Mouse (Mus musculus) ES-E14 (cell line): ENCODE data around the gene Slc2a12. TPM values are rescaled to one million over a fixed set of nuclear protein-coding genes. Genes with fewer than 3 reads are reported as not detected.

Experiments used
- DNase-seq: peaks from one replicate; pipeline ENCODE4 v3.0.0-alpha.2; 2013; ENCODE audit warnings: low read depth, low spot score
- H3K27ac ChIP-seq: 2 replicates; pipeline ENCODE4 v1.5.1; 2012; ENCODE audit warnings: low read depth, mild to moderate bottlenecking, low read length, moderate library complexity, mixed read lengths; ENCODE audit not compliant: poor library complexity, insufficient read depth, severe bottlenecking
- H3K36me3 ChIP-seq: 2 replicates; pipeline ENCODE4 v1.6.1; 2012; ENCODE audit warnings: mild to moderate bottlenecking, low read length, moderate library complexity, mixed read lengths; ENCODE audit not compliant: control insufficient read depth, poor library complexity, insufficient read depth, severe bottlenecking
- H3K4me1 ChIP-seq, 2 experiments: fragments of 150-350 bp in 1 of 2; sonication (generic) in 1 of 2; 2 replicates each; pipeline ENCODE4 v1.6.1; 2012; ENCODE audit warnings: low read length in 2 of 2, mild to moderate bottlenecking in 1 of 2, mixed read lengths in 1 of 2; ENCODE audit not compliant: control insufficient read depth in 2 of 2, insufficient read depth in 2 of 2, poor library complexity in 1 of 2
- H3K4me3 ChIP-seq, 2 experiments: fragments of 150-350 bp in 1 of 2; sonication (generic) in 1 of 2; 2 replicates each; pipeline ENCODE4 v1.5.1; 2012; ENCODE audit warnings: low read length in 2 of 2, low read depth in 1 of 2, mild to moderate bottlenecking in 1 of 2, mixed read lengths in 1 of 2; ENCODE audit not compliant: insufficient read depth in 1 of 2, poor library complexity in 1 of 2, severe bottlenecking in 1 of 2
- H3K9ac ChIP-seq: 2 replicates; pipeline ENCODE4 v1.6.1; 2012; ENCODE audit warnings: low read depth, mild to moderate bottlenecking, low read length, mixed read lengths; ENCODE audit not compliant: poor library complexity, insufficient read depth, severe bottlenecking
- H3K9me3 ChIP-seq: fragments of 150-350 bp; sonication (generic); 2 replicates; pipeline ENCODE4 v1.6.1; 2012; ENCODE audit warnings: low read depth, mild to moderate bottlenecking, low read length; ENCODE audit not compliant: control insufficient read depth, insufficient read depth
- CHD2 ChIP-seq: IDR thresholded peaks from 2 replicates; pipeline ENCODE4 v1.6.1; 2014; ENCODE audit warnings: mild to moderate bottlenecking, low read depth, low read length, inconsistent platforms
- HCFC1 ChIP-seq: IDR thresholded peaks from 2 replicates; pipeline ENCODE4 v1.6.1; 2012; ENCODE audit warnings: low read length, inconsistent platforms, borderline replicate concordance; ENCODE audit not compliant: insufficient read depth
- MAFK ChIP-seq: IDR thresholded peaks from 2 replicates; pipeline ENCODE4 v1.6.1; 2014; ENCODE audit warnings: mild to moderate bottlenecking, low read depth, low read length, inconsistent platforms; ENCODE audit not compliant: insufficient read depth
- ZC3H11A ChIP-seq: IDR thresholded peaks from 2 replicates; pipeline ENCODE4 v1.6.1; 2012; ENCODE audit warnings: low read depth, mild to moderate bottlenecking, inconsistent platforms, low read length, borderline replicate concordance
- ZNF384 ChIP-seq: IDR thresholded peaks from 2 replicates; pipeline ENCODE4 v1.6.1; 2012; ENCODE audit warnings: low read depth, low read length, inconsistent platforms
- in situ Hi-C, 2 experiments: fragments of 600-800 bp; cut with MboI; formaldehyde crosslinking; loops; one replicate each; pipeline ENCODE4 v1.15.1; 2025; ENCODE audit warnings: low sequenced_read_pairs in 2 of 2, inconsistent platforms in 1 of 2; ENCODE audit not compliant: unreplicated experiment in 2 of 2
- total RNA-seq: library from RNA; depleted of rRNA; stranded (reverse); fragments of 300-350 nt; gene quantifications from 2 replicates; pipeline ENCODE4 v1.2.3, GENCODE M21; 2012

The Slc2a12 gene
- total RNA-seq, 1 experiment, result 0.54 TPM

DNA sequence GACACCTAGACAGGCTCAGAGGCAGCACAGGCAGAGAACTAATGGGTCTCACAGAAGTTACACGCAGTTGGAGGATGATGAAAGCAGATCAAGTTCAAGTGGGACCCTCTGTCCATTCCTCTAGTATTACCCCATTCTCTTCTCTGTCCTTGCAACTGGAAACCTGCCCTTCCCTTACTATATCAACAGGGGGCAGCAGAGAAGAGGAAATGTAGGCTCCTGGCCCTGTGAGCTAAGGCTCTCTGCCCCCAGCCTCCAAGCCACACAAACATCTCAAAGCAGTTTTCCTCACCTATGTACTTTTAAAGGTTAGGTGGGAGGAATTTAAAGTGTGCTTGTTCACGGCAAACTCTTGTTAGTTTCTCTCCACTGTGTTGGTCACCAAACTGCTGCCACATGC, 26.0 kb upstream of the Slc2a12 start:
- no peaks in the 10 kb centered on the region for H3K4me1 ChIP-seq
- in situ Hi-C loops, result loop anchor here in 1 of 2 experiments (10.0 kb wide), 1 partner anchor 96 kb away; no protein-coding TSS in a partner anchor

DNA sequence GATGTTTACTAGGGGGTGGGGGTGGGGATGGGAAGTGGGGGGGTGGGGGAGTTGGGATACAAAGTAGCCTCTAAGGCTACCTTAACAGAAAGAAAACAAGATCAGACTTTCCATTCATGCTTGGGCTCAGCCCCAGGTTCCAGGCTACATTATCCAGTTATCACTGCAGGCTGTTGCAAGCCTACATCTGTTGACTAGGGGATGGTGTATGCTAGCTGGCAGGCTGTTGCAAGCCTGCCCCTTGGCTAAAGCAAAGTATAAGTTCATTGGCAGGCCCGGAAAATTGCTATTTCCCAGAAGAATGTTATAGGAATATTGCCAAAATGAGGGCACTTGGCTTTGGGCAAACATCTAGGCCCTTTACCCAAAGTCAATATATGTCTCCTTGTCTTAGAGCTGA, 16.0 kb upstream of the Slc2a12 start:
- Histone ChIP-seq H3K4me1 (peaks cover 0 to 5% of the 10 kb centered on the region in 2 experiments; a peak in 1 of 4 replicates), H3K27ac (no peak overlapping the region), H3K36me3 (no peaks in the 10 kb centered on the region), H3K4me3 (no peak overlapping the region), H3K9me3 (no peaks in the 10 kb centered on the region), H3K9ac (no peak overlapping the region)
- in situ Hi-C loops, result no loop called here
- TF ChIP-seq MAFK, result no peak
- TF ChIP-seq CHD2, result no peak
- no peak for TF ChIP-seq ZNF384
- no peak for TF ChIP-seq ZC3H11A
- DNase-seq, result no peak

More for the DNA sequence above, 26.0 kb upstream of the Slc2a12 start:
- Histone ChIP-seq H3K27ac (no peak overlapping the region), H3K36me3 (no peaks in the 10 kb centered on the region), H3K9ac (no peak overlapping the region), H3K9me3 (no peaks in the 10 kb centered on the region), H3K4me3 (no peak overlapping the region)
- no peak for TF ChIP-seq MAFK
- no peak; the same call in 1 of the 2 replicates for TF ChIP-seq ZC3H11A
- no peak for TF ChIP-seq HCFC1
- TF ChIP-seq CHD2, result no peak
- no peak for TF ChIP-seq ZNF384
- DNase-seq, result no peak

GRCm38 (mm10) chr10:22631103-22631502, 13.7 kb upstream of the Slc2a12 start:
- Histone ChIP-seq H3K36me3 (no peaks in the 10 kb centered on the region), H3K4me1 (peaks cover 0 to 5% of the 10 kb centered on the region in 2 experiments; a peak in 1 of 4 replicates), H3K9me3 (no peaks in the 10 kb centered on the region), H3K4me3 (no peak overlapping the region), H3K9ac (no peak overlapping the region), H3K27ac (no peak overlapping the region)
- DNase-seq, result no peak
- TF ChIP-seq MAFK, result no peak
- no peak for TF ChIP-seq CHD2
- TF ChIP-seq ZNF384, result no peak
- no peak for TF ChIP-seq HCFC1
- in situ Hi-C loops, result no loop called here

- no peak for TF ChIP-seq ZC3H11A
- no peak for TF ChIP-seq CHD2
- no peak for TF ChIP-seq MAFK
- no peak for TF ChIP-seq ZNF384
- no peak overlapping the region for H3K9ac ChIP-seq
- H3K27ac ChIP-seq, result no peak overlapping the region
- H3K36me3 ChIP-seq, result no peaks in the 10 kb centered on the region
- no peak for DNase-seq
- H3K4me3 ChIP-seq, result no peak overlapping the region
- peaks cover 0 to 5% of the 10 kb centered on the region in 2 experiments; a peak in 1 of 4 replicates for H3K4me1 ChIP-seq
- in situ Hi-C loops, result no loop called here
- H3K9me3 ChIP-seq, result no peaks in the 10 kb centered on the region
These were observed 13.3 kb upstream of the Slc2a12 start for GRCm38 (mm10) chr10:22631528-22631927.

GRCm38 (mm10) chr10:22631956-22632355, 12.9 kb upstream of the Slc2a12 start:
- Histone ChIP-seq H3K9ac (no peak overlapping the region), H3K36me3 (no peaks in the 10 kb centered on the region), H3K4me1 (peaks cover 0 to 5% of the 10 kb centered on the region in 2 experiments; a peak in 1 of 4 replicates), H3K27ac (no peak overlapping the region), H3K9me3 (no peaks in the 10 kb centered on the region), H3K4me3 (no peak overlapping the region)
- no peak for DNase-seq
- TF ChIP-seq HCFC1, result no peak
- TF ChIP-seq ZC3H11A, result no peak
- no peak for TF ChIP-seq ZNF384
- TF ChIP-seq CHD2, result no peak
- no peak for TF ChIP-seq MAFK
- in situ Hi-C loops, result no loop called here
